Mouse (Mus musculus): ENCODE measurements around the gene 4931423N10Rik. TPM values are rescaled to one million over a fixed set of nuclear protein-coding genes. Genes with fewer than 3 reads are reported as not detected.

4931423N10Rik gene
- polyA plus RNA-seq, 1 experiment from 2014 or later, result not detected

Other genes starting within 250 kb of the 4931423N10Rik start
- 50.7 and 51.3 TPM in 2 replicates for gene Abi1, start 167.2 kb upstream of the 4931423N10Rik start, polyA plus RNA-seq (2015; fragmentation: Nextera tagmentation; extraction: Ambion mirVana)
- gene Acbd5, start 139.3 kb upstream of the 4931423N10Rik start, polyA plus RNA-seq (2015; fragmentation: Nextera tagmentation; extraction: Ambion mirVana), result 33.1 and 37.5 TPM in 2 replicates
- 8.3 and 9.6 TPM in 2 replicates for gene Mastl, start 51.5 kb upstream of the 4931423N10Rik start, polyA plus RNA-seq (2015; fragmentation: Nextera tagmentation; extraction: Ambion mirVana)
- 68.0 and 72.1 TPM in 2 replicates for gene Yme1l1, start 51.1 kb upstream of the 4931423N10Rik start, polyA plus RNA-seq (2015; fragmentation: Nextera tagmentation; extraction: Ambion mirVana)
- gene Nxph2, start 113.8 kb downstream of the 4931423N10Rik start, polyA plus RNA-seq (2015; fragmentation: Nextera tagmentation; extraction: Ambion mirVana), result 0.41 and 0.59 TPM in 2 replicates

All from stomach, embryonic 15.5 days (tissue).